Mouse (Mus musculus) E14TG2a.4 (cell line): ENCODE results near the gene Vmn1r160.
"Not testable (repeated sequence)": the region's sequence is repeated elsewhere in the genome, so short reads cannot be mapped to it uniquely, and the experiment has no call there.

Experiments used
- H3K27me3 ChIP-seq: 2 replicates; pipeline ENCODE4 v1.6.1; 2014; ENCODE audit warnings: low read length, control low read depth; ENCODE audit not compliant: insufficient read depth
- H3K36me3 ChIP-seq: 2 replicates; pipeline ENCODE4 v1.6.1; 2014; ENCODE audit warnings: low read length, control low read depth; ENCODE audit not compliant: insufficient read depth
- H3K4me1 ChIP-seq: replicated peaks from 2 replicates; pipeline ENCODE4 v1.6.1; 2014; ENCODE audit warnings: low read depth, low read length, control low read depth
- H3K4me3 ChIP-seq: replicated peaks from 2 replicates; pipeline ENCODE4 v1.5.1; 2014; ENCODE audit warnings: mild to moderate bottlenecking, low read length
- H3K9me3 ChIP-seq: 2 replicates; pipeline ENCODE4 v1.6.1; 2014; ENCODE audit warnings: low read length, control low read depth

Gene Vmn1r160

DNA sequence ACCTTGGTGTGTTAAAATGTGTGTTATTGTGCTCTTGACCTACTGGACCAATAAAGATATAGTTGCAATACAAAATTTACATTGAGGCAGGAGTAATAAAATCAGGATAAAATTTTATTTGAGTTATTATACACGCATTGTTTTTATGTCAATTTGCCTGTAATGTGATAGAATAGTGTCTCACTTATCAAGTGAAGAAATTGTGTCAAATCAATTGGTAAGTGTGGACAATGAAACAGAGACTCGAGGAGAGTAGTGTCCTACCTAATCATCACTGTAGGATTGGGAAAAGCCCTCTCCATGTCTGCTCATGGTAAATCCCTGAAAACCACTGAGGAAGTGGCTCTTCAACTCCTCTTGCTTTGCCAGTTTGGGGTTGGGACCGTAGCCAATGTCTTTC is at the start of gene Vmn1r160:
TSS of gene Vmn1r160 (plus strand) at position 301 of the 400 bp plus-strand sequence.
- H3K27me3 ChIP-seq, H3K9me3 ChIP-seq, H3K4me3 ChIP-seq, H3K4me1 ChIP-seq, H3K36me3 ChIP-seq: not testable (repeated sequence)

DNA sequence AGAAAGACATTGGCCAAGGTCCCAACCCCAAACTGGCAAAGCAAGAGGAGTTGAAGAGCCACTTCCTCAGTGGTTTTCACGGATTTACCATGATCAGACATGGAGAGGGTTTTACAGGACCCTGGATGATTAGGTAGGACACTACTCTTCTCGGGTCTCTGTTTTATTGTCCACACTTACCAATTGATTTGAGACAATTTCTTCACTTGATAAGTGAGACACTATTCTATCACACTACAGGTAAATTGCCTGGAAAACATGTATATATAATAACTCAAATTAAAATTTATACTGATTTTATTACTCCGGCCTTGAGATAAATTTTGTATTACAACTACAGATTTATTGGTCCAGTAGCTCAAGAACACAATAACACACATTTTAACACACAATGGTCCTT is 27.5 kb upstream of the Vmn1r160 start, which contains the start of gene Vmn1r159:
TSS of gene Vmn1r159 (minus strand) at position 101 of the 400 bp plus-strand sequence.
- not testable (repeated sequence) for H3K4me3 ChIP-seq, H3K4me1 ChIP-seq, H3K36me3 ChIP-seq, H3K27me3 ChIP-seq, H3K9me3 ChIP-seq
